Mouse (Mus musculus): ENCODE measurements at regions not wholly inside any gene's neighbourhood (a gene's known extent, or its start where the extent isn't known, plus 50 kb on each side); places are given as distances from the start of the nearest gene placed in this dataset.

DNA sequence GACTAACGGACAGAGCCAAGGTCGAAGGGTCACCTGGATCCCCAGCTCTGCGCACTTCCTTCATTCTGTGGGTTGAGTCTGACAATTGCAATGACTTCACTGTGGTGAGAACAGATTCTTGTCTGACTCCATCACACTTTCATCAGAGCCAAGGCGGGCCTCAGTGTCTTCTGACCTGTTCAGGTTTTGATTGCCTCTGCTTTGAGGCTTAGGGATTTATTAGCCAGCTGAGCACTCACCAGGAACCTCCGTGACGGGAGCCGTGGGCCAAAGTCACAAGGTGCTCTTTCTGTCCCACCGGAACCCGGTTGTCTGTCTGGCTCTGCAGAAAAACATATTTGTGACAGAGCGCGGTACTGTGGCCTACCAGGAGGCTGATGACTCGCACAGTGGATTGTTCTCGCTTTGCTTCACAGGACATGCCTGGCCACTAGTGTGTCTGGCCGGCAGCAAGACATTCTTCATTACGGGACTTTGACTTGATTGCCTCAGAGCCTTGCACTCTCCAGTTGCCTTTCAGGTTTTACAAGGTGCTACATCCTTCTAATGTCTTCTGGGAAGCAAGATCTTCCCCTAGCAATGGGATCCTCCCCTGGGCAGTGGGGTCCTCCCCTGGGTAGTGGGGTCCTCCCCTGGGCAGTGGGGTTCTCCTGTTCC lies 114.9 kb upstream of the Prickle1 start:
- in situ Hi-C loops (cut with MboI, MseI), result no loop called here

GRCm38 (mm10) chr15:93706366-93706930 lies 110.8 kb upstream of the Prickle1 start:
- in situ Hi-C loops (cut with MboI, MseI), result loop anchor here (5.0 kb wide), 1 partner anchor 104 kb away; no protein-coding TSS in a partner anchor

DNA sequence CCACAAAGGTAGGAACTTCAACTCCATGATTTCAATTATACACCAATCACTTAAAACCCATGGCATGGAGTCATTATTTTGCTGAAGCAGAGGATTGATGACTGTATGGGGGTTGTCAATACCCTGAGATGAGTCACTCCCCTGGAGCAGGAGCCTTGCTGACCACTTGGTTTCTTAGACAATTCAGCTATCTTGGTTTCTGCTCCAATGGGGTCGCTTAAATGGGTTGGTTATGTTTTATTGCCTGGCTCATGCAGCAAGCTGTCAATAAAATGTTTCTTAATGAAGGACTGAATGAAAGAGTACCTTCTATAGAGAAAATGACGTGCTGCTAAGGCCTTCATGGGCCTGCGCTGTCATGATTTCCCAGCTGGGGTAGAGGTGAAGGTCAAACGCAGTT lies 110.0 kb upstream of the Prickle1 start:
- in situ Hi-C loops (cut with MboI, MseI), result loop anchor here (5.0 kb wide), 1 partner anchor 103 kb away; no protein-coding TSS in a partner anchor

DNA sequence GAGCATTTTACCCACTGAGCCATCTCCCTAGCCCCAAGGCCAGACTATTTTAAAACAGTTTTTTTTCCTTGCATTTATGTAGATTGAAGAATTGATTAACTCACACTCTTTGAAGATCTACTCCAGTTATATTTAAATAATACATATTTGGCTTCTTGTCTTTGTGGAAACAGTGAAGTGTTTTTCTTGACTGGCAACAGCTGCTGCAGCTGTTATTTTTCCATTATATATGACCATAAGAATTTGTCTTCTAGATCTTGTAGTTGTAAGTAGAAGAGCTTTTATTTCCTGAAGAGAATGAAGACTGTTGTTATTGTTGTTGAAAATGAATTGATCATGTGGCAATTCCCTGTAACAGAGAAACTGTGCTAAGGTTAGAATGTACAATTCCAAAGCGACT lies 109.4 kb upstream of the Prickle1 start:
- in situ Hi-C loops (cut with MboI, MseI), result loop anchor here (5.0 kb wide), 1 partner anchor 103 kb away; no protein-coding TSS in a partner anchor

DNA sequence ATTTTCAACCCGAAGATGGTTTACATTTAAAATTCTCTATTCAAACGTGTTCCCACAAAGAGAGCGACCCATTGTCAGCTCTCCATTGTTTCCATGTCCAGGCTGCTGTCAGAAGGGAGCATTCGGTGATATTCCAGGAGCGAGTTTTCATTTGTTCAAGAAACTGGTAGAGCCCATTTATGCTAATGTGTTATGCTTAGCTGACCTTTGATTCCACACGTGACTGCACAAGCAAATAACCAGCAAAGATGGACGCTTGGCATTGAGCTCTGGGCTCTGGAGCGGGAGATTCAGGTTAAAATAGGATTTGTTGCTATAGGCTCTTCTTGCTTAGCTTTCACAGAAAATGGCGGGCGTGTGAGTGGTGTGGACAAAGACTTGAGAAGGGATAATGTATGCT lies 105.3 kb upstream of the Prickle1 start:
- in situ Hi-C loops (cut with MboI, MseI), result no loop called here

- in situ Hi-C loops (cut with MboI, MseI), result no loop called here
These were observed 104.3 kb upstream of the Prickle1 start for GRCm38 (mm10) chr15:93699971-93700370.

- in situ Hi-C loops (cut with MboI, MseI), result no loop called here
These were observed 102.6 kb upstream of the Prickle1 start for GRCm38 (mm10) chr15:93698182-93698822.

DNA sequence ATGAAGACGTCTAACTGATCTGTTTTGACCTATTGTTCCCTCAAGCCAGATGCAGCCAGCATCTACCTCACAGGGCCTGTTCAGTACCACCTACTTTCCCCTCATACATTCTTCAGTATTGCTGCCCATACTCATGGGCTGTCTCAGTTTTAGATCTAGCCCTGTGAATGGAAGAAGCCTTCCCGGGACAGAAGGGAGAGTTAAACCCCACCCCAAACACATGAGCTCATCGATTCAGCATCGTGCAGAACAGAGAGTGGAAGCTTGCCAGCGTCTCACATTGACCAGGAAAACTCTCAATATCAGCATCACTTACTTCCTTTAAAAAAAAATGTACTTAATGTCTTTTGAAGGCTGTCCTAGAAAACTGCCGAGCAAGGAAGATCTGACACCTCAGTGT lies 95.0 kb upstream of the Prickle1 start:
- in situ Hi-C loops (cut with MboI, MseI), result no loop called here

DNA sequence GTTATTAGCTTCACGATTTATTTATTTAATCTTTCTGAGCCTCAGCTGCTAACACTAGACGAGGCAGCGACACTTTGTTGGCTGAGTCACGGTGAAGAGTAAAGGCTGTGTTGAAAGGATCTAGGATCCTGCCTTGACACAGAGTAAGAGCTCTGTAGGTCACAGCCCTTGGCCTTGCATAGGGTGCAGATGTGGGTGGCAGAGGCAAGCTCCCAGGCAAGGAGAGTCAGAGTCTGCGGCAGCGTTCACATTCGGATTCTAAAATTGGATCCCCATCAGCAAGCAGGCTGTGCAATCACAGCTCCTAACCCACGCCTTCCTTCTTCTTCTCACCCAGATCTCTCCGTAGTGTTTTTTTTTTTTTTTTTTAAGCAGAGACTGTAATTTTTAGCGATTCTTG lies 94.3 kb upstream of the Prickle1 start:
- in situ Hi-C loops (cut with MboI, MseI), result no loop called here

DNA sequence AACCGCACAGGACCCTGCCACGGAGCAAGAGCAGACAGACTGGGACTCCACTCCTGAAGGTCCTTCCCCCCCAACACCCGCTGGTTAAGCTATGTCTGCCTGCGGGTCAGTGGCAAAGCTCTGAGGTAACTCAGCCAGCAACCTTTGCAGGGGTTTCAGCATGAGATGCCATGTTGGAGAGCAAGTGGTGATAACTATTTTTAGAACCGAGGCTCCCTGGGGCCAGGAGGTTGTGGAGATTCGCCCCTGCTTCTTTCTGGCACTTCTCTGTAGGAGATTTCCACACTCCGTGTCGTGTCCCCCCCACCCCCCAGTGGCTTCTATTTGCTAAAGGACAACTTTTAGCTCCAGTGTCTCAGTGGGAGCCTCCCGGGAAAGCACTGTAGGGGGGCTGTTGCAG lies 90.7 kb upstream of the Prickle1 start:
- in situ Hi-C loops (cut with MboI, MseI), result no loop called here

- in situ Hi-C loops (cut with MboI, MseI), result no loop called here
These were observed 85.9 kb upstream of the Prickle1 start for GRCm38 (mm10) chr15:93681602-93682001.

GRCm38 (mm10) chr15:93675624-93676023 lies 79.9 kb upstream of the Prickle1 start:
- in situ Hi-C loops (cut with MboI, MseI), result no loop called here

GRCm38 (mm10) chr15:93673976-93674375 lies 78.3 kb upstream of the Prickle1 start:
- in situ Hi-C loops (cut with MboI, MseI), result no loop called here

DNA sequence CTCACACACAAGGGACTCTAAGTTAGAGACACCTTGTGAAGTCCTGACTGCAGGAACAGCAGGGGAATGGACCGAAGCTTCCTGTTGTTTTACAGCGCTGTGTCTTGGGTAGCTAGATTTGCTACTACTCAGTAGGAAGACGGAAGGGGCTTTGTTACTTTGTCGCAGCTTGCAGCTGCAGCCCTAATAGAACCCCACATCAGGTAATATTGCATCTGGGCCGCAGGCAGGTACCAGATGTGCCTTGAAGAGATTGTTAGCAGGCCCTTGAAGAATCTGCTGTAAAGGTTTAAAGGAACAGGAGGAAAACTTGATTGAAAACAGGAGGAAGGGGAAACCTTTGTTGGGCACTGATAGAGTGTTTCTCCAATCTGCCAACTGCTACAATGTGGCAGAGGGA lies 68.2 kb upstream of the Prickle1 start:
- in situ Hi-C loops (cut with MboI, MseI), result no loop called here

GRCm38 (mm10) chr15:93662601-93663000 lies 66.9 kb upstream of the Prickle1 start:
- in situ Hi-C loops (cut with MboI, MseI), result no loop called here

- in situ Hi-C loops (cut with MboI, MseI), result no loop called here
These were observed 66.1 kb upstream of the Prickle1 start for GRCm38 (mm10) chr15:93661801-93662200.

DNA sequence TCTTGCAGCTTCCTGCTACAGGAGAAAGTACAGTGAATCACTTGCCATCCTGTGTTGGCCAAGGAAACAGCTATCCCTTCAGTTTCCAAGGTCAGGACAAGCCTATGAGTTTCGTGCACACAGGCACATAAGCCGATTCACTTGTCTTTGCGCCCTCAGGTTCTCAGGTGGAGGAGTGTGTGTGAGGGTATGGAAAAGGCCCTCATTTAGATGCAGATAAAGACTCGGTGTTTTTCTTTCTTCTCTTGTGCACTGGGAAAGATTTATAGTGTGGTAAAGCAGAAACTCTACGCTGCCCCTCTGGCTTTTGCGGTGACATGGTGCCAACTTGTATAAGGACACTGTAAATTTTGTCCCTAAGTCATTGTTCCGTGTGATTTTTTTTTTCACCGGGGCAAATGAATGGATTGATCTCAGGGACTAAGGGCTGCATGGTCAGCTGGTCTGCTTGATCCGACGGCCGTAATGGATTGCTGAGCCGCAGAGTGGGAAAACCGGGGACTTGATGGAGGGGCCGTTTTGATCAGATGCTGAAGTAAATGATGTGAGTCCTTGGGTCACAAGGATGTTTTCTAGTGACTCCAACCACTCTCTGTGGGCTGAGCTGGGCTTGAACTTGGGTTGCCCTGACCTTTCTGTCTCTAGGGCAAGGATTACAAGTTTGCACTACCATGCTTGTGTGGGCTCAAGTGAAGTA lies 65.4 kb upstream of the Prickle1 start:
- in situ Hi-C loops (cut with MboI, MseI), result no loop called here

GRCm38 (mm10) chr15:93657171-93657570 lies 61.5 kb upstream of the Prickle1 start:
- in situ Hi-C loops (cut with MboI, MseI), result no loop called here

DNA sequence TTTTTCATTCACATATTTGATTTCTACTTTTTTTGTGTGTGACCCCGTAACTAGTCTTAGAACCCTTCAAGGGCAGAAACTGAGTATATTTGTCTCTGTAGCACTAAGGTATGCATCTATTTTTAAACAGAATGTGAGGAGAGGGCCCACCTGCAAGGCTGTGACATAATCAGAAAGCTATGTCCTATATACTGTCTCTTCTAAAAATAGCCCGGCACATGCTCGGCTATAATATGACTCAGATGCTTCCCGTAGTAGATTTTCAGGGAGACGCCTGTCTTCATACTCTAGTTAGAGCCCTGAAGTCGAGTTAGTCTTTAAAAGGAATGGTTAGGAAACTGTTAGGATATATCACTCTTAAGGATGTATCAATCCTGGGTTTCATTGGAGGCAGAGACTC lies 61.0 kb upstream of the Prickle1 start:
- in situ Hi-C loops (cut with MboI, MseI), result no loop called here

- in situ Hi-C loops (cut with MboI, MseI), result no loop called here
These were observed 60.1 kb upstream of the Prickle1 start for GRCm38 (mm10) chr15:93655743-93656142.

GRCm38 (mm10) chr15:93655243-93655642 lies 59.6 kb upstream of the Prickle1 start:
- in situ Hi-C loops (cut with MboI, MseI), result no loop called here

DNA sequence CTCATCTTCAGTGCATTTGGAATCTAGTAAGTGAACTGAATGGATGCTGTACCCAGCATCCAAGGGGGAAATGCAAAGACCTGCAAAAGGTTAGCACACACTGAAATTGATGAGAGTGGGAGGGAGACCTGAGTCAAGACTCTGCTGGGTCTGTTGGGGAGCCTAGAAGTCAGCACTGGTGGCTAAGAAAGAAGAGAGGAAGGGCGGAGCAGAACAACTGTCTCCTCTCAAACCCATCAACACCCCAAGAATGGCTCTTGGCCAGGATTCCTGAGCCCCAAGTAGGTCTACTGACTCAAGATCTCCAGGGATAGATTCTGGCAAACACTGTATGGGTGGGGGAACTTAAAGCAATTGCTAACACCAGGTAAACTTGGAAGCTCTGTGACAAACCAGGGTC lies 57.7 kb upstream of the Prickle1 start:
- in situ Hi-C loops (cut with MboI, MseI), result no loop called here

All from regulatory T cell (primary cell).